Mouse (Mus musculus) lung, adult 2 months (tissue): ENCODE data around the gene Tmem120b.
A peak's percentile ranks its signal among the peaks of the same experiment; 100 is the strongest.

Experiments
- CTCF ChIP-seq: fragments of 200-500 bp; IDR thresholded peaks from 2 replicates; pipeline ENCODE4 v1.5.1; 2011; ENCODE audit warnings: mild to moderate bottlenecking, low read length, control low read depth; ENCODE audit not compliant: insufficient read depth
- POLR2A ChIP-seq: fragments of 200-500 bp; IDR thresholded peaks from 2 replicates; pipeline ENCODE4 v1.6.1; 2011; ENCODE audit warnings: low read depth, mild to moderate bottlenecking, control low read depth, low read length, borderline replicate concordance; ENCODE audit errors: extremely low read depth

- TF ChIP-seq CTCF, result no peak
- peak; percentile 88; the same call in 1 of the 2 replicates for TF ChIP-seq POLR2A
Measured at GRCm38 (mm10) chr5:123039120-123039752, 29.0 kb upstream of the Tmem120b start.
